Mouse (Mus musculus) kidney, postnatal 4 days (tissue): ENCODE data around the gene Trim67.
"Not testable (repeated sequence)": the region's sequence is repeated elsewhere in the genome, so short reads cannot be mapped to it uniquely, and the experiment has no call there.

Source experiments
- DNase-seq, 2 experiments: peaks; one replicate each; pipeline ENCODE4 v3.0.0; 2021; ENCODE audit warnings: mixed read lengths in 2 of 2

Trim67 gene

DNA sequence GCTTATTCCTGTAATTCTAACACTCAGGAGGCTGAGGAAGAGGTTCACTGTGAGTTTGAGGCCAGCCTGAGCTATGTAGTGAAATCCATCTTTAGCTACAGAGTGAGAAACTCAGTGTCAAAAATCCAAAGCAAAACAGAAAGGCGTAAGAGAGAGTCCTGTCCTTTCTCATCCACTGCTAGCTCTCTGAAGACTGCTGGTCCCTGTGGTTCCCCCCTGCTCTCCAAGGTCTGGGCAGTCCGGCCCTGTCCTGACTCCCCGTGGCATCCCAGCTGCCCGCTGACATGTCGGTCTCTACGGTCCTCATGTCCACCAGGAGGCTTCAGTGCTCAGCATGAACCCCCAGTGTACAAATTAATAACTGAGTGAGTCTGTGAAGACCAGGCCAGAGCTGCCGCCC lies 43.4 kb downstream of the Trim67 start:
- no peak for DNase-seq

DNA sequence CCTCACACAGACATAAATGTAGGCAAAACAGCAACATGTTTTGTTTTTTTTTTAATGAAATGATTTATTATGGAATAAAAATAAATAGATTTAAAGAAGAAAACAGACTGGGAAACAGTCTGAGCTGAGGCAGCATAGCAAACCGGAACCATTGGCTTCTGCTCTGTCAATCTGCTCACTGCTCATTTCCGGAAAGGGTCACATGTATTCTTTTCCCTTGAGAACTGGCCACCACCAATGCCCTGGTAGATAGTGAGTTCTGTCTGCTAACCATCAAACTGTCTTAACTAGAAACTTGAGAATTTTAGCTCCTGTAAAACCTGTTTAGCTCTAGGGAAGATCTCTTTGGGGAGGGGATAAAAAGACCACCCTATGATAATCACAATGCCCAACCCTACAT lies 44.0 kb downstream of the Trim67 start:
- DNase-seq, result no peak

DNA sequence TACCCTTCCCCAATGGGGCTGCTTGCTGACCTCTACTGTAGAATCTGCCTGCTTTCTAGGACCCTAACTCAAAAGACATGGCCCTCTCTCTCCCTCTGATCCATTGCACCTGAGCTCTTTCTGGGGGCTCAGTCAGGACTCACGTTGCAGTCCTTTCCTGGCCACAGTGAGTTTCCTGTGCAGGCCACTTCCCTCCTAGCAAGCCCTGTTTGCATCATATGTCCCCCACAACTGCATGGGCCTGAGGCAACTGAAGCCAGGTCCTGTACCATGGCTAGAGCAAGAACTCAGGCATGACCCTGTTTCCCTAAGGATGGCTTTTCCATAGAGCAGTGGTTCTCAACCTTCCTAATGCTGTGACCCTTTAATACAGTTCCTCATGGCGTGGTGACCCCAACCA lies 45.1 kb downstream of the Trim67 start:
- DNase-seq, result no peak

DNA sequence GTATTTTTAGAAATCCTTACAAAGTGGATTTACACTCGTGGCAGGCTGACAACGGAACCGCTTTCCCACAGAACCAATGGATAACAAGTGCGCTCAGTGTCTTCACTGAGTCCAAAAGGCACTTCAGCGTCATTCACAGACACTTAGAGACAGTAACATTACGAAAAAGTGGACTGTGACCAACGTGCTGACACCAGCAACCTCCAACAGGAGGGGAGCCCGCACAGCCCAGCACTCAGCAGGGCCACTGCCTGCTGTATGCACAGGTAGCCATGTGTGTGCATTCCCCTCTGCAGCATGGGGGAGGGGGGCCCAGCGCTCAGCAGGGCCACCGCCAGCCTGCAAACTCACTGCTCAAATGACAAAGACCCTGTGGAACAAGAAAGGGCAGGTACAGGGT lies 46.5 kb downstream of the Trim67 start:
- DNase-seq, result peak in 1 of 2 experiments; percentile 34

DNA sequence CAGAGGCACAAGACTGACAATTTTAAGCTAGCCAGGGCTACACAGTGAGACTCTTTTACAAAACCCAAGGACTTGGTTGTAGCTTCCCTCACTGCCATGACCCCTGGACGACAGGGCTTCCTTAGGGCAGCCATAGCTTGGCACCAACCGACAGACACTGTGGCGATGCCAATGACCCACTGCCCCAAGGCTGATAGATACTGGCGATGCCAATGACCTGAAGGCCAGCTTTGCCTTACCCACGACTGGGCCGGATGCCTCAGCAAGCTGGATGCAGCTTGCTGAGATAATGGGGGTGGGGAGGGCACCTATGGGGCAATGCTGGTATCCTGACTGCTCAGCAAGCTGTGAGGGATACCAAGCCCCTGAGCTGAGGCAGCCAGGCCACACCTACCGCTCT lies 48.0 kb downstream of the Trim67 start:
- no peak for DNase-seq

DNA sequence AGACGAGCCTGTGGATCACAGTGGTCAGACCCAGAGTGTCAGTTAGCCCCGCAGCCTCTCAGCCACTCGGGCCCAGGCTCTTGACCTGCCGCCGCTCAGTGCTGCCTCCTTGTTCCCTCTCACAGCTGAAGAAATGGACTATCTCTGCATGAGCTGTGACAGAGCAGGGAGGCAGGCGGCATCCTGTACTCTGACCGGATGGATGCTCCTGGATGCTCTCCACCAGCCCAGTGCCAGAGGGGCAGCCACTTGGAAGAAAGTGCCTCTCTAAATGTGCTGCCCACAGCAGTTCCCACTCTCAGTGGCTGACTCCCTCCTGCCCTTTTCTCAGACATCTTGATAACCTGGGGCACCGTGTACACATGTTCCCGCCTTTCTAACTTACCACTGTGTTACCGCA lies 48.9 kb downstream of the Trim67 start:
- no peak for DNase-seq

DNA sequence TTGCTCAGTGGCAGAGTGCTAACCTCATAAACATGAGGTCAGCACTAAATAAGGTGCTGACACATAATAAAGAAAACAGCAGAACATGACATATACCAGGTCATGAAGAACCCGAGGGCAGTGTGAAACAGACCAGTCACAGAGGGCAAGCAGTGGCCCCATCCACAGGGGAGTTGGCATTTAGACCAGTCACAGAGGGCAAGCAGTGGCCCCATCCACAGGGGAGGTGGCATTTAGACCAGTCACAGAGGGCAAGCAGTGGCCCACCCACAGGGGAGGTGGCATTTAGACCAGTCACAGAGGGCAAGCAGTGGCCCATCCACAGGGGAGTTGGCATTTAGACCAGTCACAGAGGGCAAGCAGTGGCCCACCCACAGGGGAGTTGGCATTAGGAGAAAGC lies 50.0 kb downstream of the Trim67 start:
- DNase-seq, result not testable (repeated sequence)

DNA sequence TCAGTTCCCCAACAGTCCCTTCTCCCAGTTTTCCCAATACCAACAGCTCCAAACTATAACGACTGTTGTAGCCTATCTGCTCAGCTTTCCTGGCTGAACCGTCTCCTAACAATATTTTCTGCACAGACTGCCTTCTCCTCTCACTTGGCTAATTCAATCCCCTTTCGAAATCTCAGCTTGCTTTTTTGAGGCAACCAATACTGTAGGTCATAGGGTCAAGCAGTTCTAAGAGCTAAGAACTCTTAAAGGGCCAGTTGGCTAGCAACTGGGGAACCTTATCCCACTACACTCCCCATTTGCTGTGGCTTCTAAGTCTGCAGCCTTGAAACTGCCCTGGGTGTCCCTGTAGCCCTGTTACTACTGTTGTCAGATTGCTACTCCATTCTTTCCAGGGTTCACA lies 52.2 kb downstream of the Trim67 start:
- DNase-seq, result no peak

DNA sequence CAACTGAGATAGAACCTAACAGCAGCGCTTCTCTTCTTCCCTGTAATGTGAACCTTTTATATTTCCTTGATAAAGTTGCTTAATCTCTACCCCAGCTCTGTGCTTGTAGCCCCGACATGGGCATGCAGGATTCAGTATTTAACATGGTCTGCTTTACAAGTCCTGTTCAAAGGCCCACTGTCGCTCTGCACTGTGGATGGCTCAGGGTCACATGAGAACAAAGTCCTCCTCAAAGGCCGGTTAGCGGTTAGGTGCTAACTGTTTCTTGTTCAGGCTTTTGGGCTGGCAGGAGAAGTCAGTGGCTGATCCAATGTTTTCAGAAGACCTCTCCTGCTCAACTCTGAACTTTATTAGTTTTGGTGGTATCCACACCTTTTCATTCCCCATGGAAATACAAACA lies 52.7 kb downstream of the Trim67 start:
- DNase-seq, result no peak

DNA sequence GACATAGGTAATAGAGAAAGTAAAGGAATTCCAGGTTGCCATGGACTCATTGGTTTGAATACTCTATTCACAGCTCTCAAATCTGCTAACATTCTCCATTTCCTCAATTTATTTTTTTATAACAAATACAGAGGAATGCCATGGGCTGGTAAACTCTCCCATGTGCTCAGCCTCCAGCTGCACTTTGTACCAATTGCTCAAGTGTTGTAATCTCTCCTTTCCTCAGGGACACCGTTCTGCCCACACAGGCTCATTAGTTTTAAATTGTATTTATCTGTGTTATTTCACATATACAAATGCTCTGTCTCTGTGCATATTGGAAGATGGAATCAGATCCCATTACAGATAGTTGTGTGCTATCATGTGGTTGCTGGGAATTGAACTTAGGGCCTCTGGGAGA lies 60.6 kb downstream of the Trim67 start:
- no peak for DNase-seq

DNA sequence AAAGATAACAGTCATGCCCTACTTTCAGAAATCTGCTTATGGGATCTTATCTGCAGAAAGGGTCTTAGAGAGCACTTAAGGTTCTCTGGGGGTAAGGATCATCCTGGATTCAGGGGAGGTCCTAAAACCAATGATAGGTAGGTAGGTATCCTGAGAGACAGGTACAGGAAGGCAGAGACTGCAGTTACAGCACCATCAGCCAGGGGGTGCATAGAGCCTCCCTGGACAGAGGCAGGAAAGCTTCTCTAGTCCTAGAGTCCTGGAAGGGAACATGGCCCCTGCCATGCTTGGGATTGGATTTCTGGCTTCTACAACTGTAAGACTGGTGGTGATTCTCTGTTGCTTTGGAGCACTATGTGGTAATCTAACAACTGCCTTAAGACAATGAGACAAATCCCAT lies 66.6 kb downstream of the Trim67 start:
- DNase-seq, result peak; percentile 36 to 37

DNA sequence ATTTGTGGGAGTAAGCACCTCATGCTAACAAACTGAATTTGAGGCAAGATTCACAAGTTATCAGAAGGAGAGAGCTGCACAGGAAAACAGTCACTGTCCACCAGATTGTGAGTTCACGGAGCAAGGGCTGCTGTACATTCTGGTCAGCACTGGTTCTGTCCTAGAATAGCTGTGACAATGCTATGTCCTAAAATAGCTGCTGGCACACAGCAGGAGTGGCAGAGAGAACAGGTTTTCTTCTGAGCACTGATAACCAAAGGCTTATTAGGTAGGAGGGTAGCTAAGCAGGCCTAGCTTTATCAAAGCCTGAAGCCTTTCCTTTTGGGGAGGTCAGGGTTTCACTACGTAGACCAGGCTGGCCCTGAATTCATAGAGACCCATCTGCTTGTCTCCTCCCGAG lies 67.3 kb downstream of the Trim67 start:
- DNase-seq, result no peak

DNA sequence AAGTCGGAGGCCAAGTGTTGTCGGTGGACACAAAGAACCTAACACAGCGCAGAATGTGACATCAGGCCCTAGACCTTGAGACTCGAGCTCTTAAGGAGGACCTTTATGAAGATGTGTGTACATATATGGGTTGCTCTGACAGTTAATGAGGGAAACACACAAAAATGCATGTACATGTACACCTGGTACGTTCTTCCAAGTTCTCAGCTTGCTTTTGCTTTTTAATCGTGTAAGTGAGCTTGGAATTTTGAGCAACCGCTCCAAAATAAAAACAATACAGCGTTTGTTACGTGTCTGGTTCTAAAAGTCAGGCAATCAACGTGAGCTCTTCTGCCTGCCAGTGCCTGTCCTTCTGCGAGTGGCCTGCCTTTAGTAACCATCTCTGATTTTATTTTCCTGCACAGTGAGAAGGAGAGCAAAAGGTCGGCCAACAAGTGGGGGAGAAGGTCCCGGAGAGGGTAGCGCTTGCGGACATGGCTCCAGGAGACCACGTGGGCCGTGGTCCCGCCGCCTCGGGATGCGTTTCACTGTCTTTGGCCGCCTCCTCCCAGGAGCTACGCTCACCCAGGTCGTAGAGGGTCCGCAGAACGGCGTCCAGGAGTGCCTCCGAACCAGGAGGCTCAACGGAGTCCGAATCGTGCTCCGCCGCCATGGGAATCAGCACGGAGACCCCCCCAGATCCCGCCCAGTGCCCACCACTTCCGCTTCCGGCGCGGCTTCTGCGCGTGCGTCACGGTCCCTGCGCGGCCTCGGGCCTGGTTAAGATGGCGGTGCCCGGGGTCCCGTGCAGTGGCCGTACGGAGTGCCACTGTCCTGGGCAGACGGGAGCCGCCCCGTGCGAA lies 69.7 kb downstream of the Trim67 start, which contains the start of the genes Gnpat and 2810004N23Rik:
Gene Gnpat (plus strand): TSS at position 713 of the 842 bp plus-strand sequence.
Gene 2810004N23Rik (minus strand): TSS at position 800 of the 842 bp plus-strand sequence.
- DNase-seq, result peak; percentile 97

DNA sequence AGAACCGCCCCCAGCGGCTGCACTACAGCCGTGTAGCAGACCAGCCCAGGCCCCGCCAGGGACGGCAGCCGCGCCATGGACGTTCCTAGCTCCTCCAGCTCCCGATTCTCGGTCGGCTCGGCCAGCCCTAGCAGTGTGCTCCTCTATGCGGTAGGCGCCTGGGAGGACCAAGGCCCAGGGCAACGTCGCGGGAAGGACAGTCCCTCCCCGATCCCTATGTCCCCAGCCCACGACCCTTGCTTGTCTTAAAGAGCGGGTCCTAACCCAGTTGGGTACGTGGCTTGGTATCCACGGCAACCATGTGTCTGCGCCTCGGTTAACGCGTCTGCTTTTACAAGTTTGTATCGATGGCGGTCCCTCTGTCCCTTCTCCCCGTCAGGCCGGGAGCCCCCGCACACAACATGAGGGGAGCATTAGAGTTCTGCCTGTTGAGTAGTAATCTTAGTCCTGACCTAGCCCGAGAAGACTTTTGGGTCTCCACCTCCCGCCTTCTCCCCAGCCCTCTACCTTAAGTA lies 70.3 kb downstream of the Trim67 start:
- no peak for DNase-seq

DNA sequence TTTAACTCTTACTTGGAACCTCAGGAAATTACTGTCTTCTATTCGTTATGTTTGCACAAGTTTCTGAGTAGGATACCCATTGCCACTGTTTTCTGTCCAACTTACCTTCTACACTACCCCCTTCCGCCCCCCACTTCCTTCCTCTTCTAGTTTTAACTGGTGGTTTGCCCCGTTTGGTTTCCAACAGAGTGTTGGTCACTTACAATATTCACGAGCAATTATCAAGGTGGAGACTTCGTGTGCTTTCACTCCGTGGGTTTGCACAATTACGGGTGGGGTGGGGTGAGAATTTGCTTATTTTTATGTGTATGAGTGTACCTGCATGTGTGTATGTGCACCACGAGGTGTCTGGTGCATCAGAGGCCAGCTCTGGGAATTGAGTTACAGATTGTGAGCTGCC lies 70.8 kb downstream of the Trim67 start:
- no peak for DNase-seq

DNA sequence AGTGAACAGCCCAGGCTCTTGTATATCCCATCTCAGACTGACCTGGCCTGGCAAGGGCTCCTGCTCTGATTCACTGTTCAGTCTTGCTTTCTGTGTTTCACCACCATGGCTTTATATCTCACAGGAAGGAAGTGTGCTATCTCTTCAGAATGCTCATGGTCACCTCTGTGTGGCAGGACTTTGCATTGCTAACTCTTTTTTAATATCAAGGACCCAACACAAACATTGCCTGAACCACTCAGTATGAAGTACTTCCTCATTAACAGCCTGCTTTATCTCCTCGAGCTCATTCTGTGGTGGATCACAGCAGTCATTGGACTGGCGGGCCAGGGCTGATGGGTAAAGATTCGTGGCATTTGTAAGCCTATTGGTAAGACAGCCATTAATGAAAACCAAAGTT lies 73.8 kb downstream of the Trim67 start:
- DNase-seq, result no peak

DNA sequence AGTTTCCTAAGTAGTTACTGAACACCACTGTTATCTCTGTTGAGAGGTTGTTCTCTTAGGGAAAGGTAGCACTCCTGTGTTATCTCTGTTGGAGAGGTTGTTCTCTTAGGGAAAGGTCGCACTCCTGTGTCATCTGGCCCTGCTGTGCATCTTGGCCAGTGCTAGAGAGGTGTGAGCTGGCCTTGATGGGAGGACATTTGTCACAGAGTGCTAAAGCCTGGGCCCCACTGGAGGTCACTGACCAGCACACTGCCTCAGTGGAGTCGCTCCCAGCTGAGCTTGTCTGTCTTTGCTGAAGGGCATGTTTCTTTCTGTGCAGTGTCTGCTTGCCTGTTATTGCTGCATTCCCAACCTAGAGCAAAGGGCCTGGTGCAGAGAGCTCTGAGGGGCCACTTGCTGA lies 74.2 kb downstream of the Trim67 start:
- no peak for DNase-seq

DNA sequence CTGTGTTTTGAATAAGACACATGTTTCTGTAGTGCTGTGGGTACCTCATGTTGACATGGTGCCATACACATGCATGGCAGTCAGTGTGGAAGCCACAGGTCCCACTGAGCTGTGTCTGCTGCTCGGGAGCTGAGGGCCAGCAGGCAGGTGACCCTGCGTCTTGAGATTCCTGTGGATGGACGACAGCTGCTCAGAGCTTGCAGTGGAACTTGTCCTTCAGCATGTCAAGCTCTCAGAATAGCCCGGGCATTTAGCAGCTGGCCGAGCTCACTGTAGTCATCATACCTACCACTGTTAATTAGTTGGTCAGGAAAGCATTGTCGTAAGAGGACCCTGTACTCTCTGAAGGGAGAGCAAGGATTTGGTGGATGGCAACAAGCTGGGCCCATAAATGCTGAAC lies 76.8 kb downstream of the Trim67 start:
- DNase-seq, result peak in 1 of 2 experiments; percentile 11

DNA sequence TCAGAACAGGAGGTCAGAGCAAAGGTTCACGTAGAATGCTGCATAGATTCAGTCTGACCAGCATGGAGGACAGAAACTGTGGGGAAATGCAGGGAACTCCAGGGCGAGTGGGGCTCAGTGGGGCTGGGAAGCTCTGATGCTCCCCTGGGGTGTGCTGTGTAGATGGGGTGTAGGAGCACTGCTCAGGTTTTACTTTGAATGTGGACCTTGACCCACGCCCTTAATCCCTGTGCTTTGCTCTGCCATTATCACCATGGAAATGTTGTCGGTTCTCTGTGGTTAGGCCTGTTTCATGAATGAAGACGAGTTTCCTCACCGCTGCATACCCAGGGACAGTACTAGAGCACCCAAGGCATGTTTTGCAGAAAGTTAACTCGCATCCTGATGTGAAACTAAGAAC lies 78.6 kb downstream of the Trim67 start:
- DNase-seq, result no peak

DNA sequence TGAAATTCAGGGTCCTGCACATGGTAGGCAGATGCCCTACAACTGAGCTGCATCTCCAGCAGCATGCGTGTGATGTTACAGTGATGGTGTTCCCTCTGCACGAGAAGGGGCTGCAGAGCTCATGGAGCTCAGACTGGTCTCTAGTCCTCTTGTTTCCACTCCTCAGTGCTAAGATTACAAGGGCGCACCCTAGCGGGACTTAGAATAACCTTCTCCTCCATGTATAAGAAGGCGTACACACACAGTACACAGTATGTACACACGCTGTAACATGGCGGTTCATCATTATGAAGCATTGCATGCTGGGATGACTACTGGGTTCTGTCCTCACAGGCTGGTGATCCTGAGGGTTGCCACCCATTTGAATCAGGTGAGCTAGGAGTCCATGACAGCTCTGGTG lies 79.2 kb downstream of the Trim67 start:
- no peak for DNase-seq

DNA sequence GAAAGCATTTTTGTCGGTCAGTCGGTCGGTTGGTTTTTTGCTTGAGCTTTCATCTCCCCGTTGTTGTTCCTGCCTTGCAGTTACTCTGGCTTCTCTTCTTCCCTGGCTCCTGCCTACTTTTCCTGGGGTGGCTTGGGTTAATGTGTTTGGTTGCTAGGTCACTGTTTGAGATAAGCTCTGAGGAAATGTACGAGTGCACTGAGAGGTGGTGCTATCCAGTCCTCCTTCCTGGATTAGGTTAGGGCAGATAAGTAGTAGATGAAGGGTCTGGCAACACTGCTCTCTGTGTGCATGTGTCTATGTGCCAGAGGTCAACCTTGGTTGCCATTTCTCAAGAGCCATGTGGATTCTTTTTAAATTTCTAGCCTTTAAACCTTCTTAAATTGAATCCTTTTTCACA lies 79.8 kb downstream of the Trim67 start:
- no peak for DNase-seq

DNA sequence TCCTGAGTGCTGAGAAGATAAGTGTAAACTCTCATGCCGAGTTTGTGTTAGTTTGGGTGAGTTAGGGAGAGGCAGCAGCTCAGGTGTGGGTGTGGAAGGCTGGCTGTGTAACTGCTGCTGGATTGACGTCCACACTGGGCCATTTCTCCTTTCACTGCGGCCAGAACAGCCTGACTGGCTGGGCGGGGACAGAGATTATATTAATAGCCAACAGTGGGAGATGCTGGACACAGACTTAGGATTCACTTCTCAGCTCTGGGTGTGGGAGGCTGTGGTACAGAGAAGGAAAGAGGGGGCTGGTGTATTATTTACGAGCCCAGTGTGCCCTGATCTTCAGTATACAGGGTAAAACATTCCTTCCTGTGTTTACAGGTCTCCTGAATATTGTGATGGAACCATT lies 85.2 kb downstream of the Trim67 start:
- no peak for DNase-seq

DNA sequence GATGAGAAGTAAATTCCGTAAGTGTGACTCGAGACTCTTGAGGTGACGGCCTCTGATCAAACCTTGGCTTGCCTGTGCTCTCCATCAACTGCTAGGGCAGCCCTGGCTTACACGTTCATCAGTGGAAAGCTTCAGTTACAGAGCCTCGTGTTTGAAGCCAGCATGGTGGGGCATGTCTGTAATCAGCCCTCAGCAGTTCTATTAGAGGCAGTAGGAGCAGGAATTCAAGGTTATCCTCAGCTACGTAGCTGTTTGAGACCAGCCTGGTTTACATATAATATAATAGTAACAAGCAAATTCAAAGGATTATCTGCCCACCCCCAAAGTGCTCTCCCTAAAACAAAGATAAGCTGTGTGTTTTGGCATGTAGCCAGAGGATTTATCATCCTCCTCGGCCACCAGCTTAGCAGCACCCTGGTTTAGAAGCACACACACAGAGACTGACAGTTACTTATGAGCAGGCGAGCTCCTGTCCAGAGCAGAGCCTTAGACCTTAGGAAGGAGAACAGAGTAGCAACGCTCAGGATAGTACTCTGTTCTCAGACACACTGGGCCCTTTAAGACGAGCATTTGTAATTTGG lies 86.1 kb downstream of the Trim67 start:
- no peak for DNase-seq
